Mouse (Mus musculus) lung, embryonic 16.5 days (tissue): ENCODE data around the gene Sugt1. TPM values are rescaled to one million over a fixed set of nuclear protein-coding genes. Genes with fewer than 3 reads are reported as not detected.

Experiments
- ATAC-seq: fragments of 200-750 bp; cut with Nextera tagmentation; 2 replicates; pipeline ENCODE4 v1.8.0; 2017; ENCODE audit warnings: low read depth, mild to moderate bottlenecking, moderate library complexity
- H3K27ac ChIP-seq: fragments of 300-500 bp; sonication (generic); 2 replicates; pipeline ENCODE4 v1.5.1; 2014; ENCODE audit warnings: mild to moderate bottlenecking, control low read depth, low read length
- H3K27me3 ChIP-seq: fragments of 300-500 bp; sonication (generic); 2 replicates; pipeline ENCODE4 v1.6.1; 2014; ENCODE audit warnings: low read depth, low read length, mixed read lengths; ENCODE audit not compliant: control insufficient read depth, insufficient read depth
- H3K36me3 ChIP-seq: fragments of 300-500 bp; sonication (generic); 2 replicates; pipeline ENCODE4 v1.6.1; 2014; ENCODE audit warnings: low read length; ENCODE audit not compliant: control insufficient read depth, insufficient read depth
- H3K4me1 ChIP-seq: fragments of 300-500 bp; sonication (generic); replicated peaks from 2 replicates; pipeline ENCODE4 v1.6.1; 2014; ENCODE audit warnings: low read length, mixed read lengths; ENCODE audit not compliant: control insufficient read depth, insufficient read depth
- H3K4me2 ChIP-seq: fragments of 300-500 bp; sonication (generic); 2 replicates; pipeline ENCODE4 v1.6.1; 2014; ENCODE audit warnings: low read depth, low read length, control low read depth
- H3K4me3 ChIP-seq: fragments of 300-500 bp; sonication (generic); 2 replicates; pipeline ENCODE4 v1.5.1; 2014; ENCODE audit warnings: mild to moderate bottlenecking, low read length, control low read depth
- H3K9ac ChIP-seq: fragments of 300-500 bp; sonication (generic); 2 replicates; pipeline ENCODE4 v1.6.1; 2014; ENCODE audit warnings: low read length, control low read depth
- H3K9me3 ChIP-seq: fragments of 300-500 bp; sonication (generic); 2 replicates; pipeline ENCODE4 v1.6.1; 2016; ENCODE audit warnings: low read length; ENCODE audit not compliant: control insufficient read depth
- WGBS: fragments of 180-500 bp; shearing (Covaris S2); extraction: QIAGEN DNeasy Blood & Tissue Kit; methylation state at CpG from one replicate; pipeline ENCODE4 v1.1.7; 2014; 5-methylcytosine and 5-hydroxymethylcytosine counted together
- polyA plus RNA-seq: library from polyadenylated mRNA; unstranded; fragments of >200 nt; fragmentation: Nextera tagmentation; extraction: Ambion mirVana; gene quantifications from 2 replicates; pipeline ENCODE4 v1.2.1, GENCODE M21; 2015

Gene Sugt1
- polyA plus RNA-seq, 1 experiment from 2014 or later = 122 TPM

GRCm38 (mm10) chr14:79594069-79594468, 6.6 kb downstream of the Sugt1 start:
- Histone ChIP-seq H3K4me1 (peaks cover 2% of the 10 kb centered on the region; the same call in 1 of the 2 replicates), H3K4me3 (no peak overlapping the region), H3K27me3 (no peaks in the 10 kb centered on the region), H3K9ac (no peak overlapping the region), H3K36me3 (peaks cover 14% of the 10 kb centered on the region), H3K9me3 (no peaks in the 10 kb centered on the region), H3K4me2 (no peak overlapping the region), H3K27ac (no peak overlapping the region)
- ATAC-seq = no peak
- 86% methylated on average over 5 of the region's 5 CpGs for WGBS

- no peak overlapping the region for H3K27ac ChIP-seq
- H3K4me1 ChIP-seq = 0 out of 2 replicates have a peak, but pooled peaks cover 2% of the 10 kb centered on the region
- H3K9ac ChIP-seq = no peak overlapping the region
- H3K4me3 ChIP-seq = no peak overlapping the region
- H3K4me2 ChIP-seq = no peak overlapping the region
- no peaks in the 10 kb centered on the region for H3K9me3 ChIP-seq
- ATAC-seq = no peak
- 42% methylated on average over 4 of the region's 4 CpGs for WGBS
- no peaks in the 10 kb centered on the region for H3K27me3 ChIP-seq
- peaks cover 21% of the 10 kb centered on the region for H3K36me3 ChIP-seq
Measured at GRCm38 (mm10) chr14:79596602-79597001, 9.1 kb downstream of the Sugt1 start.

GRCm38 (mm10) chr14:79605881-79606280, 18.4 kb downstream of the Sugt1 start:
- peaks cover 45% of the 10 kb centered on the region for H3K36me3 ChIP-seq

GRCm38 (mm10) chr14:79606392-79606791, 18.9 kb downstream of the Sugt1 start:
- H3K9me3 ChIP-seq = no peaks in the 10 kb centered on the region
- H3K27me3 ChIP-seq = no peaks in the 10 kb centered on the region
- WGBS = 87% methylated on average over 6 of the region's 6 CpGs
- H3K4me1 ChIP-seq = no peaks in the 10 kb centered on the region
- H3K27ac ChIP-seq = no peak overlapping the region
- H3K9ac ChIP-seq = no peak overlapping the region
- H3K4me2 ChIP-seq = no peak overlapping the region
- ATAC-seq = no peak
- peaks cover 44% of the 10 kb centered on the region for H3K36me3 ChIP-seq
- no peak overlapping the region for H3K4me3 ChIP-seq

More at GRCm38 (mm10) chr14:79605881-79606280, 18.4 kb downstream of the Sugt1 start:
- Histone ChIP-seq H3K4me2 (no peak overlapping the region), H3K27ac (no peak overlapping the region), H3K4me3 (no peak overlapping the region), H3K27me3 (no peaks in the 10 kb centered on the region), H3K9ac (no peak overlapping the region), H3K9me3 (no peaks in the 10 kb centered on the region), H3K4me1 (no peaks in the 10 kb centered on the region)
- ATAC-seq = no peak
- 73% methylated on average over 2 of the region's 2 CpGs for WGBS

- H3K27ac ChIP-seq = no peak overlapping the region
- no peak overlapping the region for H3K4me3 ChIP-seq
- H3K4me2 ChIP-seq = no peak overlapping the region
- H3K9ac ChIP-seq = no peak overlapping the region
- peaks cover 46% of the 10 kb centered on the region for H3K36me3 ChIP-seq
- 91% methylated on average over 3 of the region's 3 CpGs for WGBS
- no peaks in the 10 kb centered on the region for H3K27me3 ChIP-seq
- H3K9me3 ChIP-seq = no peaks in the 10 kb centered on the region
- no peaks in the 10 kb centered on the region for H3K4me1 ChIP-seq
- no peak for ATAC-seq
Measured at GRCm38 (mm10) chr14:79606867-79607266, 19.4 kb downstream of the Sugt1 start.

- H3K9me3 ChIP-seq = no peaks in the 10 kb centered on the region
- H3K4me1 ChIP-seq = no peaks in the 10 kb centered on the region
- H3K9ac ChIP-seq = no peak overlapping the region
- H3K27me3 ChIP-seq = no peaks in the 10 kb centered on the region
- no peak for ATAC-seq
- 93% methylated on average over 4 of the region's 4 CpGs for WGBS
- H3K4me3 ChIP-seq = no peak overlapping the region
- peaks cover 49% of the 10 kb centered on the region for H3K36me3 ChIP-seq
- H3K4me2 ChIP-seq = no peak overlapping the region
- H3K27ac ChIP-seq = no peak overlapping the region
Measured at GRCm38 (mm10) chr14:79607352-79607751, 19.9 kb downstream of the Sugt1 start.

- ATAC-seq = no peak
- 94% methylated on average over 6 of the region's 6 CpGs for WGBS
- Histone ChIP-seq H3K9ac (no peak overlapping the region), H3K27ac (no peak overlapping the region), H3K36me3 (peaks cover 53% of the 10 kb centered on the region), H3K4me3 (no peak overlapping the region), H3K4me2 (no peak overlapping the region), H3K27me3 (no peaks in the 10 kb centered on the region), H3K9me3 (no peaks in the 10 kb centered on the region), H3K4me1 (no peaks in the 10 kb centered on the region)
Measured at GRCm38 (mm10) chr14:79608286-79608685, 20.8 kb downstream of the Sugt1 start.

DNA sequence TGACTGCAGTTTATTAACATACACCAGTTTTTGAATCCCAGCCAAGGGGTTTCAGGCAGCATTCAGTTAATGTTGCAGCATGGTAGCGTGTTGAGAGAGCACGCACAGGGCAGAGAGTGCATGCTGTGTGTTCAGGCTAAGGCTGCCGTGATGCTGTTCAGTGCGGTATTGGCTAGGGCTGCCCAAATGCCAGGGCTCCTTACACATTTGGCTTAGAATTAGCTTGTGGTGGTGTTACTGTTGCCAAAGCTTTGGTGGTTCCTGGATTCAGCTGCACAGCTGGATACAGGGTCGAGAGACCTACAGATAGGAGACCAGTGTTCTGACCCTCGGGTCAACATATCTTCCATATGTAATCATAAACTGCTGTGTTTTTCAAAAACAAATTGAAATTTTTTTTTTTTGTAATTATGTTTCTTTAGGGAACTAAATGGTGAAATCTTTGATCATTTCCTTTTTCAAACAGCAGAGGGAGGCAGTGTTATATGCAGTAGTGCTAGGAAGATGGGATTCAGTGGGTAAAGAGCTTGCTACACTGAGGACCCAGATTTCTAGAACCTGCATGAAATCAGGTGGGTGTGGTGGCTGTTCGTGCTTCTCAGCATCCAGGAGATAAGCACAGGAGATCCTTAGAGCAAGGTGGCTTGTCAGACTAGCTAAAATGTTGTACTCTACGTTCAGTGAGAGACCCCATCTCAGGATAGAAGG, 29.8 kb downstream of the Sugt1 start:
- Histone ChIP-seq H3K4me1 (no peaks in the 10 kb centered on the region), H3K36me3 (peaks cover 28% of the 10 kb centered on the region), H3K9ac (no peak overlapping the region), H3K27ac (no peak overlapping the region), H3K4me2 (no peak overlapping the region), H3K4me3 (no peak overlapping the region), H3K27me3 (no peaks in the 10 kb centered on the region), H3K9me3 (no peaks in the 10 kb centered on the region)
- WGBS = 81% methylated on average over 8 of the region's 8 CpGs
- no peak for ATAC-seq

- H3K4me3 ChIP-seq = no peak overlapping the region
- no peak overlapping the region for H3K4me2 ChIP-seq
- H3K9me3 ChIP-seq = no peaks in the 10 kb centered on the region
- no peak for ATAC-seq
- WGBS = 90% methylated on average over 7 of the region's 7 CpGs
- H3K27me3 ChIP-seq = no peaks in the 10 kb centered on the region
- H3K36me3 ChIP-seq = peaks cover 17% of the 10 kb centered on the region
- H3K4me1 ChIP-seq = no peaks in the 10 kb centered on the region
- H3K9ac ChIP-seq = no peak overlapping the region
- H3K27ac ChIP-seq = no peak overlapping the region
Measured at GRCm38 (mm10) chr14:79619802-79620201, 32.3 kb downstream of the Sugt1 start.
